Mouse (Mus musculus) kidney, adult 2 months (tissue): ENCODE data around the gene Dcakd. TPM values are rescaled to one million over a fixed set of nuclear protein-coding genes. Genes with fewer than 3 reads are reported as not detected.

Experiments
- DNase-seq: peaks from one replicate; pipeline ENCODE4 v3.0.0; 2021
- H3K27ac ChIP-seq: fragments of 200-500 bp; 2 replicates; pipeline ENCODE4 v1.5.1; 2012; ENCODE audit warnings: low read depth, low read length, control low read depth, inconsistent platforms; ENCODE audit not compliant: insufficient read depth
- H3K27me3 ChIP-seq: fragments of 200-500 bp; replicated peaks from 2 replicates; pipeline ENCODE4 v1.6.1; 2012; ENCODE audit warnings: mild to moderate bottlenecking, moderate library complexity, low read length, inconsistent platforms; ENCODE audit not compliant: control insufficient read depth, insufficient read depth
- H3K36me3 ChIP-seq: fragments of 200-500 bp; 2 replicates; pipeline ENCODE4 v1.6.1; 2012; ENCODE audit warnings: mild to moderate bottlenecking, moderate library complexity, low read length, inconsistent platforms; ENCODE audit not compliant: control insufficient read depth, insufficient read depth
- H3K4me1 ChIP-seq: fragments of 200-500 bp; 2 replicates; pipeline ENCODE4 v1.6.1; 2011; ENCODE audit warnings: low read length; ENCODE audit not compliant: control insufficient read depth, insufficient read depth
- H3K4me3 ChIP-seq: fragments of 200-500 bp; 2 replicates; pipeline ENCODE4 v1.5.1; 2011; ENCODE audit warnings: mild to moderate bottlenecking, low read depth, low read length, control low read depth; ENCODE audit not compliant: insufficient read depth
- CTCF ChIP-seq: fragments of 200-500 bp; conservative IDR thresholded peaks from 2 replicates; pipeline ENCODE4 v1.5.1; 2011; ENCODE audit warnings: low read depth, mild to moderate bottlenecking, control low read depth, low read length, moderate library complexity, mixed read lengths; ENCODE audit not compliant: insufficient read depth, insufficient read length
- POLR2A ChIP-seq: fragments of 200-500 bp; IDR thresholded peaks from one replicate; pipeline ENCODE4 v1.6.1; 2011; ENCODE audit warnings: low read depth, low read length, control low read depth
- WGBS: fragments of 180-500 bp; shearing (Covaris S2); methylation state at CpG from one replicate; pipeline ENCODE4 v1.1.7; 2018; 5-methylcytosine and 5-hydroxymethylcytosine counted together
- polyA plus RNA-seq: library from polyadenylated mRNA; depleted of rRNA; stranded (reverse); fragments of >200 nt; gene quantifications from 2 replicates; pipeline ENCODE4 v1.2.3, GENCODE M21; 2012

The Dcakd gene
- polyA plus RNA-seq, 1 experiment: 49.5 TPM

DNA sequence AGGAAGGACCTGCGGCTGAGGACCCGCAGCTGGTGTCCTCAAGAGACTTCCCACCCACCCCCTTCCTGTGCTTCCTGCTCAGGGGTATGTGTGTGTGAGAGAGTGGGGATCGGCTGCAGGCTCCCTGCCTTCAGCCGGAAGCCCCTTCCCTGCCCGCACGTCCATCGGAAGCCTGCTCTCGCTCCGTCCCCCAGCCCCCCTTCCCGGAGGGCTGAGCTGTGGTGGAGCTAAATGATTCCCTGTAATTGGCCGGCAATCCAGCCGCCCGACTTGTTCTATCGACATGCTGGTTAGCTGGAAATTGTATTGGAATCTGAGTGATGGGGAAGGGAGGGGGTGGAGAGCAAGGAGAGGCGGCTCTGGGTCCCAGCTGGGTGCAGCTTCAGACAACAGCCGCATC is 36.5 kb downstream of the Dcakd start:
- H3K4me1 ChIP-seq: no peaks in the 10 kb centered on the region
- H3K36me3 ChIP-seq: no peaks in the 10 kb centered on the region
- TF ChIP-seq POLR2A (no peak), CTCF (no peak)
- H3K27me3 ChIP-seq: no peaks in the 10 kb centered on the region
- 10% methylated on average over 16 of the region's 16 CpGs for WGBS
- no peak overlapping the region for H3K4me3 ChIP-seq
- no peak overlapping the region for H3K27ac ChIP-seq
- no peak for DNase-seq

DNA sequence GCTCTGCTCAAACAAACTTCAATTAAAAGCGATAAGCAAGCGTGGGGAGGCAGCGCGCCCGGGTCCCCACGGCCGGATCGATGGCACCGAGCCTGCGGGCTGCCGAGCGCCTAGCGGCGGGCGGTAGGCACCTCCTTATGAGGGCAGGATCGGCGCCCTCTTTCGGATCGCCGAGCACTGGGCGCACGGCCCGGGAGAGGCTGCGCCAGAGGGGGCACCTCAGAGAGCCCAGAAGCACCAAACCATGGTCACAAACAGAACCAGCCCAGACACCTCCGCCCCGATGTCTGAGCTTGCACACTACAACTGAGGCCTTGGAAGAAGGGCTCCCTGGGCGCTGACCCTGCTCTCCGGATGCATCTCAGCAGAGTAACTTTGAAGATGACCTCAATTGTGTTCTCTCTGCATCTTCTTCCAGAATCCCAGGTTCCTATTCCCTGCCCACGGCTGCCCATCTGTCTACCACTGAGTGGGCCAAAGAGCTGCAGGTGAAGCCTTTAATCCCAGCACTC is 37.9 kb downstream of the Dcakd start:
- TF ChIP-seq POLR2A (no peak), CTCF (peak; percentile 33)
- no peaks in the 10 kb centered on the region for H3K4me1 ChIP-seq
- peak; percentile 51 for DNase-seq
- no peaks in the 10 kb centered on the region for H3K27me3 ChIP-seq
- no peaks in the 10 kb centered on the region for H3K36me3 ChIP-seq
- peak overlapping the region; percentile 28; the same call in 1 of the 2 replicates for H3K4me3 ChIP-seq
- 6% methylated on average over 29 of the region's 29 CpGs for WGBS
- no peak overlapping the region for H3K27ac ChIP-seq

DNA sequence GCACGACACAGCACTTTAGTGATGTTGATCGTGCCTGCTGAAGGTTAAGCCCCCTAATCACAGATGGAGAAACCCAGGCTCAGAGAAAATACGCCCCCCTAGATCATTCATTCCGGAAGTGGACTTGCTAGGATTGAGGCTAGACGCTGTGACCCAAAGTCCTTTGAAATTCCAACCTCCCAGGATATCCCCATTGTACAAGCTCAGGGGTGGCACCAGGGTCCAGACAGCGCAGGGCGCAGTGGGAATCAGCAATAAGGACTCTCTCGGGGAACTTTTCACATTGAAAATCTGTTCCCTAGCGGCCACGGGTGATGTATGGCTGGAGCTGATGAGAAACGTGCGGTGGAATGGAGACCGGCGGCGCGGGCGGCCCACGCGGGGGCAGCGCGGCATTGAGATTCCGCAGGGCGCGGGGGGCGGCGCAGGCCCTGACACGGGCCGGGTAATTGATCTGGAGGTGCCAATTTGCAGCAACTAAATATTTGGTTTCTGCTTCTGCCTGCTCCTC is 38.4 kb downstream of the Dcakd start:
- Histone ChIP-seq H3K27me3 (no peaks in the 10 kb centered on the region), H3K4me1 (no peaks in the 10 kb centered on the region), H3K4me3 (peak overlapping the region; percentile 28; the same call in 1 of the 2 replicates), H3K27ac (no peak overlapping the region), H3K36me3 (no peaks in the 10 kb centered on the region)
- TF ChIP-seq POLR2A (no peak), CTCF (no peak)
- WGBS: 15% methylated on average over 28 of the region's 28 CpGs
- no peak for DNase-seq

DNA sequence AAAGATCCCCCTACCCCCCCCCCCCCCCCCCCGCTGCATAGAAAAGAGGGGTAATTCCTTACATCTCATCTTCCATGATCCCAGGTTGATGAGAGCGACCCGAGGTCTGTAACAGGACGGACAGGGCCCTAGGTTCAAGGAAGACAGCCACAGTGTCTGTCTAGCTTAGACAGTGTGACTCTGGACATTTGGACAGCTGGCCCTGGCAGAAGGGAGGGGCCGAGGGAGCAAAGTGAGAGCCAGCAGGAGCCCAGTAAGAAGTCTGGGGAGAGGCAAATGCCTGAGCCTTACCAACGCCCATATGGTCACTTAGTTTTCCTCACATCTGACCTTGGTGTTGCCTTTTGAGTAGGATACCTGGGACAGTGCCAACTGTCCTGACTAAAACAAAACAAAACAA is 43.0 kb downstream of the Dcakd start:
- Histone ChIP-seq H3K4me1 (no peaks in the 10 kb centered on the region), H3K27ac (no peak overlapping the region), H3K4me3 (no peak overlapping the region), H3K27me3 (no peaks in the 10 kb centered on the region), H3K36me3 (no peaks in the 10 kb centered on the region)
- no peak for DNase-seq
- 54% methylated on average over 6 of the region's 6 CpGs for WGBS
- TF ChIP-seq POLR2A: no peak
- TF ChIP-seq CTCF: no peak

DNA sequence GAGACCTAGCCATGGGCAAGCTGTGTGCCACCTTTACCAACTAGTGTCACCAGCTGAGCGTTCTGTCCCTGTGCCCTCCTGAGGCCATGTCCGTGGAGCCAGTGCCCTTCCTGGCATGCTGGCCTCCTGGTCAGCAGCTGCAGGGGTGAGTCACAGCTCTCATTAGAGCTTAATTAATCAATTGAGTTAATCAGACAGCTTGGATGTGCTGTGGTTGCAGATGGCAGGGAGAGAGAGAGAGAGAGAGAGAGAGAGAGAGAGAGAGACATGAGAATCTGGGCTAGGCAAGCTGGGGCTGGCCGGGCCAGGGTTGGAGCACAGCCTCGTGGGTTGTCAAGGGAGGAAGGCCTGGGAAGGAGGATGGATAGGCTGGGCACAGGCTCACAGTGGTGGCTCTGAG is 43.5 kb downstream of the Dcakd start:
- Histone ChIP-seq H3K27ac (no peak overlapping the region), H3K27me3 (no peaks in the 10 kb centered on the region), H3K4me3 (no peak overlapping the region), H3K36me3 (no peaks in the 10 kb centered on the region), H3K4me1 (no peaks in the 10 kb centered on the region)
- TF ChIP-seq POLR2A (no peak), CTCF (no peak)
- WGBS: 54% methylated on average over 4 of the region's 4 CpGs
- DNase-seq: no peak

DNA sequence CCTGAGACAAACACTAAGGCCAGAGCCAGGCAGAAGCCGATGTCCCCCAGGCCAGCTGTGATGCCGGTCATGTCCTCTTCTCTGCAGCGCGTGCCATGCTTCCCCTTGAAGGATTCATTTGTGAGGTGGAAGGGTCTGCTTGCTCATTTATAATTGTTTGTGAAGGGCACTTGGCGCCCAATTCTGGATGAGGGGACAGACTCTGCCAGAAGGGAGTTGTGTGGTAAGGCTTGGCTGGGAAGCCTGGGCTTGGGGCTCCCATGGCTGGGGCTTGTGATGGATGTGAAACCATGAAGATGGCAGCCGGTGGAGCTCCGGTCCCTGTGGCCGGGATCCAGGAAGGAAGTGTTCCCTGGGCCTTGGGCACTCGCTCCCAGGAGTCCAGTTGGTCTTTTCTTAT is 44.0 kb downstream of the Dcakd start:
- H3K36me3 ChIP-seq: no peaks in the 10 kb centered on the region
- no peak overlapping the region for H3K4me3 ChIP-seq
- TF ChIP-seq POLR2A (no peak), CTCF (no peak)
- H3K27ac ChIP-seq: no peak overlapping the region
- H3K4me1 ChIP-seq: no peaks in the 10 kb centered on the region
- no peaks in the 10 kb centered on the region for H3K27me3 ChIP-seq
- DNase-seq: no peak
- WGBS: 85% methylated on average over 9 of the region's 9 CpGs

DNA sequence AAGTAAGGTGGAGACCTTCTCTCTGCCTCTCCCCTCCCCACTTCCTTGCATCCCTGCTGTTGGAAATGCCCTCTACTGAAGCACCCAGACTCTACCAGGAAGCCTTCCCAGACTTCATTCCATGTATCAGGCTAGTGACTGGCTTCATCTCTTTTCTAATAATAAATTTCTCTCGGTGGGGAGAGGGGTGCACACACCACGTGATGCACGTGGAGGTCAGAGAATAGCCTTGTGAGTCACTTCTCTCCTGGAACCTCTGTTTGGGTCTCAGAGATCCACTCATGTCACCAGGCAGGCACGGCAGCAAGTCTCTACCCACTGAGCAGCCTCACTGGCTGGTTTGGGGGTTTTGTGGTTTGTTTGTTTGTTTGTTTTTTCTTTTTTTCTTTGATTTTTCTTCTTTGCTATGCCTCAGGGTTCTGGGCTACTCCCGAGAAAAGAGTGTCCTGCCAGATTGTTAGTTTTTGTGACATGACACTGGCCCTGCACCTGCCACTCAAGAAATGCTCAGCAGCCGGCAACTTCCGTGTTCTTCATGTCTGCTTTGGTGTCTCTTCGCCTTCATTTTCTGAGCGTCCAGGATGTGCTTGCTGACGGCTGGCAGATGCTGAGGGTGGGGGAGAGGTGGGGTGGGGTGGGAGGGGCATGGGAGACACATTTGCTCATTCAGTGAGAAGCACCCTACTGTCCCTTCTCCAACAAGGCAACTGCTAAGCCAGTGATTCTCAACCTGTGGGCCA is 46.8 kb downstream of the Dcakd start:
- no peaks in the 10 kb centered on the region for H3K27me3 ChIP-seq
- no peaks in the 10 kb centered on the region for H3K36me3 ChIP-seq
- H3K4me1 ChIP-seq: no peaks in the 10 kb centered on the region
- TF ChIP-seq CTCF: no peak
- 53% methylated on average over 10 of the region's 10 CpGs for WGBS
- no peak for DNase-seq
- H3K27ac ChIP-seq: no peak overlapping the region
- H3K4me3 ChIP-seq: no peak overlapping the region
